Mouse (Mus musculus): Measurements from ENCODE around the gene Lsm2. TPM values are rescaled to one million over a fixed set of nuclear protein-coding genes. Genes with fewer than 3 reads are reported as not detected.
A peak's percentile ranks its signal among the peaks of the same experiment; 100 is the strongest.
"Not testable (repeated sequence)": the region's sequence is repeated elsewhere in the genome, so short reads cannot be mapped to it uniquely, and the experiment has no call there.

Gene Lsm2
- total RNA-seq, 2 experiments from 2014 or later, result 50.5 to 54.8 TPM

GRCm38 (mm10) chr17:34980655-34981054, 1.0 kb upstream of the Lsm2 start:
- DNase-seq (ENCODE audit: low spot score in 2 of 2), result no peak

DNA sequence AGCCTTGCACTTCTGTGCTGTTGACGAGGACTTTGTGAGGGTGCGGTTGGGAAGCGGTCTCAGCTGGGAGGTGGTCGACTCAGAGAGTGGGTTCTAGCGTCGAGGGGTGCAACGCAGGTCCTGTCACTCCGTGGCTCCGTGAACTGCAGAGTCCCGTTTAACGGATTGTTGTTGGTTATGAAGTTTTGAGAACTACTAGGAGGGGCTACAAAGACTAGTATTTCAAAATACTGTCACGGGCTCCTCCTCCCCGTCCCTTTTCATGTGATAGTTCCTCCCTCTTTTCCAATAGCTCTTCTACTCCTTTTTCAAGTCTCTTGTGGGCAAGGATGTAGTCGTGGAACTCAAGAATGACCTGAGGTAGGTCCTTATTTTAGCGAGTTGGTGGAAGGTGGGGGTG, 666 bp downstream of the Lsm2 start:
- DNase-seq (ENCODE audit: low spot score in 2 of 2), result no peak

GRCm38 (mm10) chr17:34984218-34984617, 2.6 kb downstream of the Lsm2 start:
- no peak for DNase-seq (ENCODE audit: low spot score in 2 of 2)

DNA sequence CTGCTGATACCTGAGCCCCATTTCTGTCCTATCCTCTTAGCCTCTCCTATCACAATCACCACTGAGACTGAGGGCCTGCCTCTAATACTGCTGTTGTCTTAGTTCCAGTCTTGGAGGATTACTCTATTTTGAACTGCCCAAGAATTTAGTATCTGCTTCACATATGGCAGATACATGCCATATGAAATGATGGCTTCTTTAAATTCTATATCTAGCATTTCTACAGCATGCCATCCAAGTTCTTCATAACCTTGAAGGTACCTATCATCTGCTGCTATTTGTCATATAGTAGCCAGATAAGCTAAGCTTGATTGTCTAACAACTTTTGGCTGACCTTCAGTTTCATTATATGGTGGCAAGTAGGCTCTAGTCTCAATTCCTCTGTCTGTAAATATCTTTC, 13.1 kb downstream of the Lsm2 start:
- no peak for DNase-seq (ENCODE audit: low spot score in 2 of 2)

DNA sequence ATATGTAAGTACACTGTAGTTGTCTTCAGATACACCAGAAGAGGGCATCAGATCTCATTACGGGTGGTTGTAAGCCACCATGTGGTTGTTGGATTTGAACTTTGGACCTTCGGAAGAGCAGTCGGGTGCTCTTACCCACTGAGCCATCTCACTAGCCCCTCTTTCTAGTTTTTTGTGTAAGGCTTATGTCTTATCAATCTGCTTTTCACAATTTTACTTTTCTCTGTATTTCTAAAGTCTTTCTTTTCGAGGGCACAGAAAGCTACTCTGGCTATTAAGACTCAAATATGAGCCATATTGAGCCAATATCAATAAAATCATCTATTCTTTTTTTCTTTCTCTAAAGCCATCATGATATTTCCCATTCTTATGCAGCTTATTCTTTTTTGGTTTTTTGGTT, 13.5 kb downstream of the Lsm2 start:
- not testable (repeated sequence) for DNase-seq (ENCODE audit: low spot score in 2 of 2)

- not testable (repeated sequence) for DNase-seq (ENCODE audit: low spot score in 2 of 2)
These were observed 14.3 kb downstream of the Lsm2 start for GRCm38 (mm10) chr17:34995927-34996326.

GRCm38 (mm10) chr17:34996411-34997141, 14.9 kb downstream of the Lsm2 start:
- DNase-seq (ENCODE audit: low spot score in 2 of 2), result no peak

- no peak for DNase-seq (ENCODE audit: low spot score in 2 of 2)
These were observed 15.5 kb downstream of the Lsm2 start for GRCm38 (mm10) chr17:34997142-34997483.

DNA sequence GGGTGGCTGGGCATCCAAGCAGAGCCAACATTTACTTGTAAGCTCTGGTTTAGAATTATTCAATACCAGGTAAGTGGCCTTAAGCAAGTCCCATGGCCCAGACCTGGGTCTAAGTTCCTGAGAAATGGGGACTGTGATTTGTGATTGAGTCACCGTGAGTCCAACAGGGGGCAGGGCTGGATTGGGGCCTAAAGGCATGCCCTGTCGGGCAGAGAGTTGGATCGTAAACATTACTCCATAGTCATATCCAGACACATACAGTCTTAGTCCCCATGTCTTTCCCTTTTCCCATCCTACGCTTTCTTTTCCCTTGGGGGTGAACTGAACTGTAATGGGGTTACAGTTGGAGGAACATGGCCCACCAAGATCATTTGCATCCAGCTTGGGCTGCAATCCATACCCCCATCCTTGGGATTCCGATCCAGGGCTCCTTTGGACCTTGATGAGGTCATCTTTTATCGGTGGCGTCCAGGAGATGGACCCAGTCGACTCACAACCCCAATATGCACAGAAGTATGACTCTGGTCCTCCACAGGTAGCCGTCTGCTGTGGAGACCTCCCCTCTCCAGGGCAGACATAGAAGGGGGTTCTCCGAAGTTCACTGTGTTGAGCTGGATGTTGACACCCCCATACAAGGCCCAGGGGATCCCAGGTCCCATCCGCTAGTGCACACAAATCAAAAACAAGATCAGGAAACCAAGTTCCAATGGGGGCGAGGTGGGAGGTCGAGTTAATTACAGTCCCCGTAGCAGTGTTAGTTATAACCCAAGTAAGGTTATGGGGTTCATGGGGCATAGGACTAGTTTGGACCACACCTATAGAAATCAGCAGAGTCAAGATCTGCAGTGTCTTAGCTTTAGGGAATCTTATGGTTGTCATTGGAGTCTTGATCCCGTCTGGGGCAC, 17.1 kb downstream of the Lsm2 start:
- DNase-seq (ENCODE audit: low spot score in 2 of 2), result no peak

DNA sequence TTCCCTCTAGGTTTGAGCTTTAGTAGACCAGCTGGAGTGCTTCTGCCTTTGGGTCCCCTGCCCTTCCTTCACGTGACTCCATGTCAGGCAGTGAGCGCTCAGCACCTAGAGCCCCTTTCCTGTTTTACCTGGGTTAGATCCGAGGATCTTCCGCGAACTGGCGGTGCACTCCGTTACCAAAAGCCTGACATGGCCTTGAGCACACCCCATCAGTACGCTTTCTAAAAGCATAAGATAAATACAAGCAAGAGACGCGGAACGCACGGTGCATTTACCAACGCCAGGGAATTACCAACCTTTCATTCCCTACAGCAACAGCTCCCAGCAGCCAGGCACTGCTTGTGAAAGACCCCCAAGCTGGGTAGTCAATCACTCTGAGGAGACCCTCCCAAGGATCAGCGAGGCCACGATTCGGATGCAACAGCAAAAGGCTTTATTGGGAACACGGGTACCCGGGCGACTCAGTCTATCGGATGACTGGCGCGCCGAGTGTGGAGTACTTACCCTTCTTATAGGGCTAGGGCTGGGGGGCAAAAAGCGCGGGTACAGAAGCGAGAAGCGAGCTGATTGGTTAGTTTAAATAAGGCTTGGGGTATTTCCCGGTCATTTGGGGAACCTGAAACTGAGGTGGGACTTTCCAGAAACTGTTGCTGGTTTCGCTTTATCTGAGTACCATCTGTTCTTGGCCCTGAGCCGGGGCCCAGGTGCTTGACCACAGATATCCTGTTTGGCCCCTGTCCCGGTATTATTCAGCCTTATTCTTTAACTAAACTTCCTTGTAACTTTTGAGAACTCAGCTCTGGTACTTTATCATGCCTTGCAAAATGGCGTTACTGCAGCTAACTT, 18.4 kb downstream of the Lsm2 start:
- DNase-seq (ENCODE audit: low spot score in 2 of 2), result not testable (repeated sequence)

DNA sequence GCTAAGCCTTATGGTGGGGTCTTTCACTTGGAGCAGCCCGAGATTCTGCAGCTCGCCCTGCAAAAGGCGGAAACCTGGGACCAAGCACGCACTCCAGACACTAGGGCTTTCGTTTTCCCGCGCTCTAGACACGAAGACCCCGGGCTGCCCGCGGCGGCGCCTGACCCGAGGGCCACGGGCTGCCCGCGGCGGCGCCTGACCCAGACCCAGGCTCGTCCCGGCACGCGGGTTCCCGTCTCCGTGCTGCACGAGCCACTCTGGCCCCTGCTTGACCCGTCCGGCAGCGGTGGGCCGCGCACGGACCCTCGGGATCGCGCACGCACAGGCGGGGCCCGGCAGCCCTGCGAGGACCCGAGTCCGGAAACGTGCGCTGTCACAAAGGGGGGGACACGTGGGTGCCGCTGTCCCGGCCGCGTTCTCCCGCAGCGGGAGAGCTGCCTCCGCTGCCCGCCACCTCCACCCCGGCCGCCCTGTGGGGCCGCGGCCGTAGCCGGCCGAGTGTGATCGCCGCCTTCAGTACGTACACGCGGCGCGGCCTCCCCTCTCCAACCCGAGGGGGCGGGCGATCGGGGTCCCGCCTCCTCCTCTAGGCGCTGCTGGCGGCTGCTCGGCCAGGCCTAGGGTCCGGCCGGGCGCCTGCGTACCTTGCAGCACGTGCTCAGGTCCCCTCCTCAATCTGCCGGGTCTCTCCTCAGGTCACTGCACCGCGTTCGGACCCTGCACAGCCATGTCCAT, 19.2 kb downstream of the Lsm2 start, which contains the start of gene Vars:
Gene Vars (plus strand): TSS at position 271 of the 735 bp plus-strand sequence.
- DNase-seq (ENCODE audit: low spot score in 2 of 2), result peak; percentile 79 to 84

- peak in 1 of 2 experiments; percentile 36 for DNase-seq (ENCODE audit: low spot score in 2 of 2)
These were observed 19.9 kb downstream of the Lsm2 start for GRCm38 (mm10) chr17:35001452-35002152.

DNA sequence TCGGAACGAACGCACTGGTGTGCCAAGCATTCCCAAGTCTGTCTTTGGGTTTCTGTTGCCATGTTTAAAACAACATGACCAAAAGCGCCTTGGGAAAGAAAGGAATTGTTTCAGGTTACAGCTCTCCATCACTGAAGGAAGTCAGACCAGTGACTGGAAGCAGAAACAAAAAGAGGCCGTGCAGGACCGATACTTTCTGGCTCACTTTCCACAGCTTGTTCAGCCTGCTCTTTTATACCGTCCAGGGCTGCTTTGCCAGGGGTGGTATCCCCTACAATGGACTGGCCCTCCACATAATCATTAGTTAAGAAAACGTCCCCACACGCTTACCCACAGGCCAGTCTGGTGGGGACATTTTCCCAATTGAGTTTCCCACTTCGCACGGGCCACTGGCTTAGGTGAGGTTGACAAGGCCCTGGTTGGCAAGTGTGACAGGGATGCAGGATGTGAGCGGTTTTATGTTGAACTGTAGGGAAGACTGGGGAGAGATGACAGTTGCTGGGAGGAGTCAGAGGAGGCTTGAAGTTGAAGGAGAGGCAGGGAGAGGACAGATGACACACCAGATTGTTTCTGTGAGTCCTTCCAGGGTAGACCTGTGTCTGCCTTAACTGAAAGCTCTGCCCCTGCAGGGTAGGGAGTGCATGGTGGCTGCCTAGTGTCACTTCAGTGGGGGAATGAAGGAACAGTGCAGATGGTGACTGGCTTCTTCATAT, 20.6 kb downstream of the Lsm2 start:
- no peak for DNase-seq (ENCODE audit: low spot score in 2 of 2)

DNA sequence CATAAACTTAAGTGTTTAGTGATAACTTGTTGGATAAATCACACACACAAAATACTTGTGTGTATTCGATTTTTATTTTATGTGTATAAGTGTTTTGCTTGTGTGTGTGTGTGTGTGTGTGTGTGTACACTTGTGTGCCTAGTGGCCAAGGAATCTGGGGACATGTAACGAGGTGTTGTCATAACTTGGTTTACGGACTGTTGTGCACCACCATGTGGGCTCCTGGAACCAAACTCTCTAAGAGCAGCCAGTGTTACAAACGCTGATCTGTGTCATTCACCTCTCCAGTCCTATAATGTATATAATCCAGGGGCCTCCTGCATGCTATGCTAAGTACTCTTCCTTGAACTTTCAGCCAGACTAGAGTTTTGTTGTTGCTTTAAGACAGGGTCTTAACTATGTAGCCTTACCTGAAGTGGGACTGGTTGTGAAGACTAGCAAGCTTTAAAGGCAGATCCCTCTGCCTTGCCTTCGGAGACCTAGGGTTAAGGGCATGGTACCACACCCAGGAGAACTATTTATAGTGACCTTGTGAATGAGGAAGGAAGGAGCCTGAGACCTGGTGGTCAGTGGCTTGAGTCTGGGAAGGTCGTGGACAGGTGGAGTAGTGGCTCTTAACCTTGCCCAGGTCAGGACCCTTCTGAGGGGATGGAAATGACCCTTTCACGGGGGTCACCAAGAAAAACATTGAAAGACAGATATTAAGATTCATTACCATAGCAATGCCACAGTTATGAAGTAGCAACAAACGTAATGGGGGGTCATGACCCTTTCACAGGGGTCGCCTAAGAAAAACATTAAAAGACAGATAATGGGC, 21.6 kb downstream of the Lsm2 start:
- no peak for DNase-seq (ENCODE audit: low spot score in 2 of 2)

- DNase-seq (ENCODE audit: low spot score in 2 of 2), result no peak
These were observed 22.5 kb downstream of the Lsm2 start for GRCm38 (mm10) chr17:35004075-35004717.

DNA sequence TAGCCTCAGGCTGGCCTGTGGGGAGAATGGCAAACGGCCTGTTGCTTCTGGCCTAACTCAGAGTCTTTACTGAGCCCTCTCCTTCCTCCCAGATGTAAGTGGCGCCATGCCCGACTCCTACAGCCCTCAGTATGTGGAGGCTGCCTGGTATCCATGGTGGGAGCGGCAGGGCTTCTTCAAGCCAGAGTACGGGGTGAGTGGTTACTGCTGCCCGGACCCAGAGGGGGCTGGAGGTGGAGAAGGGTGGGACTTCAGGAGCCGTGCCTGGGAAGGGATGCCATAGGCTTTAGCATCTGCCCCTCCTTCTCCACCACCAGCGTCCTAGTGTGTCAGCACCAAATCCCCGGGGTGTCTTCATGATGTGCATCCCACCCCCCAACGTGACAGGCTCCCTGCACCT, 23.5 kb downstream of the Lsm2 start:
- DNase-seq (ENCODE audit: low spot score in 2 of 2), result no peak

DNA sequence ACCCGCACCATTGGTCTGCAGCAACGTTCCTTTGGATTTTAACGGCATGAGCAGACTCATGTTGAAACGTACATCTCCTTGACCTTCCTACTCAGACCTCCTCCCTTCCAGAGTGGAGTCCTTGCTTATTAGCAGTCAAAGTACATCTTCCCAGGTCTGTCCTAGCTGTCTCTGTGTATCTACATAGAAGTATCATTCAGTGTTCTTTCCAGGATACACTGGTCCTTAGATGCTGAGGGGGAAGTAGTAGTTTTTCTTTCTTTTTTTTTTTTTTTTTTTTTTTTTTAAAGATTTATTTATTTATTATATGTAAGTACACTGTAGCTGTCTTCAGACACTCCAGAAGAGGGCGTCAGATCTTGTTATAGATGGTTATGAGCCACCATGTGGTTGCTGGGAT, 24.2 kb downstream of the Lsm2 start:
- not testable (repeated sequence) for DNase-seq (ENCODE audit: low spot score in 2 of 2)

GRCm38 (mm10) chr17:35007387-35007991, 25.8 kb downstream of the Lsm2 start:
- DNase-seq (ENCODE audit: low spot score in 2 of 2), result no peak

Measured in adrenal gland, postnatal 4 days (tissue).